Mouse (Mus musculus) bone marrow macrophage, adult 2 months (primary cell): Measurements from ENCODE around the gene Cdc42ep4.

ENCODE experiments used
- CTCF ChIP-seq: IDR thresholded peaks from 2 replicates; pipeline ENCODE4 v1.5.1; 2012; ENCODE audit warnings: low read depth, mild to moderate bottlenecking, low read length, moderate library complexity
- POLR2A ChIP-seq: IDR thresholded peaks from 2 replicates; pipeline ENCODE4 v1.6.1; 2012; ENCODE audit warnings: mild to moderate bottlenecking, low read depth, low read length, borderline replicate concordance

DNA sequence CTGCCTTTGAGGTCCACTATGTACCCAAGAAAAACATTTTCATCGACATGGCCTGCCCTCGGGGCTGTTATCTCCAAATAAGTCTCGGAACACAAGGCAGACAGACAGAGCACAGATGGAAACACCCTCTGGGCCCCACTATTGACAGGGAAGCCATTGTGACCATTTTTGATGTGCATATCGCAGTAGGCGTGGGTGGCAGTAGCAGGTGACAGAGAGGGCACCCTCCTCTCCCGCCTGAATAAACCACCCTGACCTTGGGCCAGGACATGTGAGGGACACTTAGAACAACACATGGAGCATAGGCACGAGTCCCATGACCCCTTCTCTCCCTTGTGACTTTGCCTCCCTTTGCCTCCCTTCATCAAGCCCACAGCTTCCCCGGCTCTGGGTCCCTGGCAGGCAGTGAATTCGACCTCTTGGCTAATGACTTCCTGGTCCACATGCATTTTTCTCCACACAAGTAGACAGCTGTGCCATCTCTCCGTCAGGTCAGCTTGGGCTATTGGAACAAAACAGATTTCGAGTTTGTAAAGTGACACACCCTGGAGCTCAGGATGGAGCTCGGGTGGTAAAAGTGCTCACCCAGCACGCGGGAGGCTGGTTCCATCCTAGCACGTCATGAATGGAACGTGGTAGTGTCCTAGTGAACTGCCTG is 33.8 kb downstream of the Cdc42ep4 start:
- TF ChIP-seq CTCF, result no peak
- no peak for TF ChIP-seq POLR2A
